Mouse (Mus musculus): ENCODE data around the gene Pnkd. TPM values are rescaled to one million over a fixed set of nuclear protein-coding genes. Genes with fewer than 3 reads are reported as not detected.
"Not testable (repeated sequence)": the region's sequence is repeated elsewhere in the genome, so short reads cannot be mapped to it uniquely, and the experiment has no call there.

Gene Pnkd
- polyA plus RNA-seq, 1 experiment: 28.8 TPM

GRCm38 (mm10) chr1:74339917-74340316, 55.2 kb downstream of the Pnkd start:
- TF ChIP-seq CTCF (IDR thresholded peaks at IDR 0.05; ENCODE audit: control insufficient read depth, insufficient read depth, low read length) (no peak), POLR2A (IDR thresholded peaks at IDR 0.05; ENCODE audit: borderline replicate concordance, control insufficient read depth, low read depth, low read length) (no peak)
- 91% methylated on average over 9 of the region's 9 CpGs for WGBS
- Histone ChIP-seq H3K4me1 (ENCODE audit: control insufficient read depth, insufficient read depth, low read length) (no peaks in the 10 kb centered on the region), H3K27ac (ENCODE audit: control insufficient read depth, insufficient read depth, low read depth, low read length, poor library complexity) (no peak overlapping the region), H3K4me3 (replicated peaks; ENCODE audit: control insufficient read depth, low read depth, low read length) (no peak overlapping the region)

- H3K4me3 ChIP-seq (replicated peaks; ENCODE audit: control insufficient read depth, low read depth, low read length): no peak overlapping the region
- TF ChIP-seq CTCF (IDR thresholded peaks at IDR 0.05; ENCODE audit: control insufficient read depth, insufficient read depth, low read length): no peak
- TF ChIP-seq POLR2A (IDR thresholded peaks at IDR 0.05; ENCODE audit: borderline replicate concordance, control insufficient read depth, low read depth, low read length): no peak
- H3K27ac ChIP-seq (ENCODE audit: control insufficient read depth, insufficient read depth, low read depth, low read length, poor library complexity): no peak overlapping the region
- 83% methylated on average over 6 of the region's 6 CpGs for WGBS
- no peaks in the 10 kb centered on the region for H3K4me1 ChIP-seq (ENCODE audit: control insufficient read depth, insufficient read depth, low read length)
Measured at GRCm38 (mm10) chr1:74340361-74340764, 55.6 kb downstream of the Pnkd start.

- H3K27ac ChIP-seq (ENCODE audit: control insufficient read depth, insufficient read depth, low read depth, low read length, poor library complexity); H3K4me3 ChIP-seq (replicated peaks; ENCODE audit: control insufficient read depth, low read depth, low read length); H3K4me1 ChIP-seq (ENCODE audit: control insufficient read depth, insufficient read depth, low read length): not testable (repeated sequence)
- 89% methylated on average over 4 of the region's 4 CpGs for WGBS
Measured at GRCm38 (mm10) chr1:74340992-74341391, 56.3 kb downstream of the Pnkd start.

DNA sequence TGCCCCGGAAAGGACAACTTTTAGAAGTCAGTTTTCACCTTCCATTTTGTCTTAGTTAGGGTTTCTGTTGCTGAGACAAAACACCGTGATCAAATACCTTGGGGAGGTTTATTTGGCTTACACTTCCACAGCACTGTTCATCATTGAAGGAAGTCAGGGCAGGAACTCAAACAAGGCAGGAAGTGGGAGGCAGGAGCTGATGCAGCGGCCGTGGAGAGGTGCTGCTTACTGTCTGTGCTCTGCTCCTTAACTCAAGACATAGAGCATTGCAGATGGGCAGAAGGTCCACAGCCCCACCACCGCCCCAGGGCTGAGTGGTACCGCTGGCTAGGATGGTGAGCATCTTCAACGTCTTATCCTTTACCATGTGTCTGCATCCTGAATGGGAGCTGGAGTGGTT, 57.2 kb downstream of the Pnkd start:
- TF ChIP-seq CTCF (IDR thresholded peaks at IDR 0.05; ENCODE audit: control insufficient read depth, insufficient read depth, low read length) (no peak), POLR2A (IDR thresholded peaks at IDR 0.05; ENCODE audit: borderline replicate concordance, control insufficient read depth, low read depth, low read length) (no peak)
- Histone ChIP-seq H3K4me3 (replicated peaks; ENCODE audit: control insufficient read depth, low read depth, low read length) (no peak overlapping the region), H3K27ac (ENCODE audit: control insufficient read depth, insufficient read depth, low read depth, low read length, poor library complexity) (no peak overlapping the region), H3K4me1 (ENCODE audit: control insufficient read depth, insufficient read depth, low read length) (no peaks in the 10 kb centered on the region)
- 74% methylated on average over 7 of the region's 7 CpGs for WGBS

GRCm38 (mm10) chr1:74342308-74342707, 57.6 kb downstream of the Pnkd start:
- Histone ChIP-seq H3K27ac (ENCODE audit: control insufficient read depth, insufficient read depth, low read depth, low read length, poor library complexity) (no peak overlapping the region), H3K4me3 (replicated peaks; ENCODE audit: control insufficient read depth, low read depth, low read length) (no peak overlapping the region), H3K4me1 (ENCODE audit: control insufficient read depth, insufficient read depth, low read length) (no peaks in the 10 kb centered on the region)
- TF ChIP-seq POLR2A (IDR thresholded peaks at IDR 0.05; ENCODE audit: borderline replicate concordance, control insufficient read depth, low read depth, low read length) (no peak), CTCF (IDR thresholded peaks at IDR 0.05; ENCODE audit: control insufficient read depth, insufficient read depth, low read length) (no peak)
- WGBS: 91% methylated on average over 1 of the region's 1 CpGs

DNA sequence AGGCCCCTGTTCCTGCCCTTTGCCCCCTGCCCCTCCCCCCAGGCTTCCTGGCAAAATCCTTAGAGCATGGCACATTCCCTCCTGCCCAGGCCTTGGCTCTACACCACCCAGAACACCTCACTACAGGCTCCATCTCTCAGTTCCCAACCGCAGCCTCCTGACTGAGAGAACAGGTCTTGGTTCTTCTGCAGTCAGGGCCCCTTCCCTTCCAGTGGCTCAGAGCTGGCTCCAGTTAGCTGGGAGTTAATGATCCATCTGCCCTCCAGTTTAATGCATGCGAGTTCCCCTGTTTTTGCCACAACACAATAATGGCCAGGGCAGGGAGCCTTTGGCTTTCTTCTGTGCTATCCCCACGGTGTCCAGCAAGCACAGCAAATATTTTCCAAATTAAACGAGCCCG, 58.4 kb downstream of the Pnkd start:
- WGBS: 83% methylated on average over 5 of the region's 5 CpGs
- TF ChIP-seq POLR2A (IDR thresholded peaks at IDR 0.05; ENCODE audit: borderline replicate concordance, control insufficient read depth, low read depth, low read length): no peak
- no peak for TF ChIP-seq CTCF (IDR thresholded peaks at IDR 0.05; ENCODE audit: control insufficient read depth, insufficient read depth, low read length)
- H3K27ac ChIP-seq (ENCODE audit: control insufficient read depth, insufficient read depth, low read depth, low read length, poor library complexity): no peak overlapping the region

DNA sequence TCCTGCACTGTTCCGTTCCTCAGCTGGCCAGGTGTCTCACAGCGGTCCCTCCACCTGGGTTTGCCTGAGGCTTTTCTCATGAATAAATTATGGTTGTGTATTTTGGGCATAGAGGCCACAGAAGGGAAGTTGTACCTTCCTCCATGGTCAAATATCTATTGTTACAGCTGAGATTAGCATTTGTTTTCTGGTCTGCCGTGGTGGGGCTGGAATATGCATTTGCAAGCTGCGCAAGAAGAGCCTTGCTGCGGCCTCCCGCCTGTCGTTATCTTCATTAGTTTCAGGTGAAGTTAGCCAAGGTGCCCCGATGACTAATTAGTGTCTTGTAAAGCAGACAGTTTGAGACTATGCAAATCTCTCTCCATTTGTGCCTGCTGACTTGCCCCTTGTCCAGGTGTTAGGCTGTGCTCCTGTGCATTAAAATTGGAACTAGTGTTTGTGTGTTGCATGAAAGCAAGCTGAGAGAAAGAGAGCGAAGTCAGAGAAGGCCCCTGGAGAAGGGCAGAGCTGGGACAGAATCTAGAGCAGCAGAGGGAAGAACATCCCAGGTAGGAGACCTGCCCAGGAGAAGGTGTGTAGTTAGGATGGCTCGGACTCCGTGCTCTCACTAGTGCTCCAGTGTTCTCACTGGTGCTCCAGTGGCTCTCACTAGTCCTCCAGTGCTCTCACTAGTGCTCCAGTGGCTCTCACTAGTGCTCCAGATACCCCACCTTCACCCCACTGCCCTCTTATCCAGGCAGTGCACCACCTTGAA, 59.6 kb downstream of the Pnkd start:
- Histone ChIP-seq H3K4me3 (replicated peaks; ENCODE audit: control insufficient read depth, low read depth, low read length) (no peak overlapping the region), H3K27ac (ENCODE audit: control insufficient read depth, insufficient read depth, low read depth, low read length, poor library complexity) (no peak overlapping the region), H3K4me1 (ENCODE audit: control insufficient read depth, insufficient read depth, low read length) (no peaks in the 10 kb centered on the region)
- WGBS: 63% methylated on average over 11 of the region's 11 CpGs
- TF ChIP-seq POLR2A (IDR thresholded peaks at IDR 0.05; ENCODE audit: borderline replicate concordance, control insufficient read depth, low read depth, low read length) (no peak), CTCF (IDR thresholded peaks at IDR 0.05; ENCODE audit: control insufficient read depth, insufficient read depth, low read length) (no peak)

More for the DNA sequence above, 58.4 kb downstream of the Pnkd start:
- H3K4me1 ChIP-seq (ENCODE audit: control insufficient read depth, insufficient read depth, low read length): no peaks in the 10 kb centered on the region
- no peak overlapping the region for H3K4me3 ChIP-seq (replicated peaks; ENCODE audit: control insufficient read depth, low read depth, low read length)

DNA sequence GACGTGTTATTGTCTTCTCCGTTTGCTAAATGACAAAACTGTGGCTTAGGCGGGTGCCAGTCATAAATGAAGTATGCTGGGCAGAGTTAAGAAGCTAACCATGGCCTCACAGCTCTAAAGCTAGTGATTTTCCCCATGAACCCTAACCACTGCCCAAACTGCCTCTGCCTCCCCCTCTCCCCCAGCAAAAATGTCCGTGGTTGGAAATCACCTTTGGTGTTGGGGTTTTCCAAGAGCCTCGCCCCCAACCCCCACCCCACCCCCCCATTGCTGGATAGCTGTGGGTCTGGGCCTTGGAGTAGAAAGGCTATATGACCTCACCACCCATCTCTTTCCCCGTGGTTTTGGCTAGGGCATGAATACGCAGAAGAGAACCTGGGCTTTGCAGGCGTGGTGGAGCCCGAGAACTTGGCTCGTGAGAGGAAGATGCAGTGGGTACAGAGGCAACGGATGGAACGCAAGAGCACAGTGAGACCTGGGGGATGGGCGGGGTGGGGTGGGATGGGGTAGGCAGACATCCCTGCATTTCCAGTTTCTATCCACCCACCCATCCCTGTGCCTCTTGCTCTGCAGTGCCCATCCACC, 66.5 kb downstream of the Pnkd start:
- 79% methylated on average over 13 of the region's 13 CpGs for WGBS
- Histone ChIP-seq H3K27ac (ENCODE audit: control insufficient read depth, insufficient read depth, low read depth, low read length, poor library complexity) (no peak overlapping the region), H3K4me1 (ENCODE audit: control insufficient read depth, insufficient read depth, low read length) (no peaks in the 10 kb centered on the region), H3K4me3 (replicated peaks; ENCODE audit: control insufficient read depth, low read depth, low read length) (no peak overlapping the region)
- no peak for TF ChIP-seq POLR2A (IDR thresholded peaks at IDR 0.05; ENCODE audit: borderline replicate concordance, control insufficient read depth, low read depth, low read length)
- TF ChIP-seq CTCF (IDR thresholded peaks at IDR 0.05; ENCODE audit: control insufficient read depth, insufficient read depth, low read length): no peak
